Mouse (Mus musculus) left cerebral cortex, adult 8-10 months (tissue): ENCODE results near the gene Mchr1. TPM values are rescaled to one million over a fixed set of nuclear protein-coding genes. Genes with fewer than 3 reads are reported as not detected.

Source experiments
- DNase-seq, 2 experiments: peaks; one replicate each; pipeline ENCODE4 v3.0.0; 2022; ENCODE audit warnings: low spot score in 2 of 2
- total RNA-seq, 4 experiments: library from RNA; stranded (reverse); gene quantifications; 2 replicates each; pipeline ENCODE4 v1.2.4; 2022

The Mchr1 gene
- total RNA-seq, 4 experiments from 2014 or later, result 23.9 to 29.4 (median 27.6) TPM

GRCm38 (mm10) chr15:81226796-81227195 lies 8.5 kb upstream of the Mchr1 start:
- no peak for DNase-seq

- no peak for DNase-seq
These were observed 8.0 kb upstream of the Mchr1 start for GRCm38 (mm10) chr15:81227275-81227674.

GRCm38 (mm10) chr15:81228258-81228657 lies 7.0 kb upstream of the Mchr1 start:
- DNase-seq, result no peak

GRCm38 (mm10) chr15:81229791-81230190 lies 5.5 kb upstream of the Mchr1 start:
- no peak for DNase-seq

- DNase-seq, result no peak
These were observed 4.0 kb upstream of the Mchr1 start for GRCm38 (mm10) chr15:81231325-81231724.

GRCm38 (mm10) chr15:81236062-81236461 lies 763 bp downstream of the Mchr1 start:
- no peak for DNase-seq

- no peak for DNase-seq
These were observed 2.2 kb downstream of the Mchr1 start for GRCm38 (mm10) chr15:81237471-81237870.

GRCm38 (mm10) chr15:81239261-81239660 lies 4.0 kb downstream of the Mchr1 start:
- peak in 1 of 2 experiments; percentile 41 for DNase-seq

- no peak for DNase-seq
These were observed 4.6 kb downstream of the Mchr1 start for GRCm38 (mm10) chr15:81239794-81240343.

- no peak for DNase-seq
These were observed 11.6 kb downstream of the Mchr1 start for GRCm38 (mm10) chr15:81246890-81247289.

GRCm38 (mm10) chr15:81247583-81248340 lies 12.5 kb downstream of the Mchr1 start:
- no peak for DNase-seq

- DNase-seq, result no peak
These were observed 13.0 kb downstream of the Mchr1 start for GRCm38 (mm10) chr15:81248341-81248679.

- no peak for DNase-seq
These were observed 13.8 kb downstream of the Mchr1 start for GRCm38 (mm10) chr15:81248951-81249579.

GRCm38 (mm10) chr15:81252626-81253174 lies 17.4 kb downstream of the Mchr1 start:
- no peak for DNase-seq

- DNase-seq, result no peak
These were observed 18.3 kb downstream of the Mchr1 start for GRCm38 (mm10) chr15:81253585-81253984.

GRCm38 (mm10) chr15:81254113-81254640 lies 18.9 kb downstream of the Mchr1 start:
- no peak for DNase-seq

- peak in 1 of 2 experiments; percentile 40 for DNase-seq
These were observed 19.8 kb downstream of the Mchr1 start for GRCm38 (mm10) chr15:81255063-81255462.

GRCm38 (mm10) chr15:81258296-81258695 lies 23.0 kb downstream of the Mchr1 start:
- DNase-seq, result no peak

- no peak for DNase-seq
These were observed 24.0 kb downstream of the Mchr1 start for GRCm38 (mm10) chr15:81259304-81259703.

- no peak for DNase-seq
These were observed 24.9 kb downstream of the Mchr1 start for GRCm38 (mm10) chr15:81260208-81260607.

- DNase-seq, result peak; percentile 34 to 68
These were observed 29.2 kb downstream of the Mchr1 start for GRCm38 (mm10) chr15:81264392-81265095.
